Mouse (Mus musculus): Measurements from ENCODE around the gene Atp8a2. TPM values are rescaled to one million over a fixed set of nuclear protein-coding genes. Genes with fewer than 3 reads are reported as not detected.

The Atp8a2 gene
- polyA plus RNA-seq (2012; rRNA removed): 14.6 and 16.1 TPM in 2 replicates

- DNase-seq (ENCODE audit: extremely low spot score in 1 of 2, low spot score in 1 of 2): peak; percentile 28 to 60
Observed at GRCm38 (mm10) chr14:60196884-60197283, at the start of gene Atp8a2. Gene Atp8a2, minus strand, starts transcription at chr14:60197179.

GRCm38 (mm10) chr14:60238551-60238950 lies 41.6 kb upstream of the Atp8a2 start:
- no peak for DNase-seq (ENCODE audit: extremely low spot score in 1 of 2, low spot score in 1 of 2)

GRCm38 (mm10) chr14:60219886-60220285 lies 22.9 kb upstream of the Atp8a2 start:
- peak in 1 of 2 experiments; percentile 13 for DNase-seq (ENCODE audit: extremely low spot score in 1 of 2, low spot score in 1 of 2)

GRCm38 (mm10) chr14:60217616-60218015 lies 20.6 kb upstream of the Atp8a2 start:
- DNase-seq (ENCODE audit: extremely low spot score in 1 of 2, low spot score in 1 of 2): no peak

GRCm38 (mm10) chr14:60216125-60216524 lies 19.1 kb upstream of the Atp8a2 start:
- DNase-seq (ENCODE audit: extremely low spot score in 1 of 2, low spot score in 1 of 2): no peak

GRCm38 (mm10) chr14:60215000-60215399 lies 18.0 kb upstream of the Atp8a2 start:
- no peak for DNase-seq (ENCODE audit: extremely low spot score in 1 of 2, low spot score in 1 of 2)

- DNase-seq (ENCODE audit: extremely low spot score in 1 of 2, low spot score in 1 of 2): peak in 1 of 2 experiments; percentile 11
Observed at GRCm38 (mm10) chr14:60214040-60214439, 17.1 kb upstream of the Atp8a2 start.

GRCm38 (mm10) chr14:60209166-60209565 lies 12.2 kb upstream of the Atp8a2 start:
- DNase-seq (ENCODE audit: extremely low spot score in 1 of 2, low spot score in 1 of 2): no peak

- DNase-seq (ENCODE audit: extremely low spot score in 1 of 2, low spot score in 1 of 2): no peak
Observed at GRCm38 (mm10) chr14:60204993-60205392, 8.0 kb upstream of the Atp8a2 start.

GRCm38 (mm10) chr14:60195999-60196398 lies 980 bp downstream of the Atp8a2 start:
- DNase-seq (ENCODE audit: extremely low spot score in 1 of 2, low spot score in 1 of 2): no peak

GRCm38 (mm10) chr14:60194606-60195005 lies 2.4 kb downstream of the Atp8a2 start:
- no peak for DNase-seq (ENCODE audit: extremely low spot score in 1 of 2, low spot score in 1 of 2)

GRCm38 (mm10) chr14:60189771-60190170 lies 7.2 kb downstream of the Atp8a2 start:
- peak in 1 of 2 experiments; percentile 23 for DNase-seq (ENCODE audit: extremely low spot score in 1 of 2, low spot score in 1 of 2)

GRCm38 (mm10) chr14:60188201-60188825 lies 8.7 kb downstream of the Atp8a2 start:
- peak; percentile 34 to 66 for DNase-seq (ENCODE audit: extremely low spot score in 1 of 2, low spot score in 1 of 2)

- DNase-seq (ENCODE audit: extremely low spot score in 1 of 2, low spot score in 1 of 2): no peak
Observed at GRCm38 (mm10) chr14:60181306-60181705, 15.7 kb downstream of the Atp8a2 start.

GRCm38 (mm10) chr14:60178571-60178955 lies 18.4 kb downstream of the Atp8a2 start:
- DNase-seq (ENCODE audit: extremely low spot score in 1 of 2, low spot score in 1 of 2): no peak

- DNase-seq (ENCODE audit: extremely low spot score in 1 of 2, low spot score in 1 of 2): peak in 1 of 2 experiments; percentile 33
Observed at GRCm38 (mm10) chr14:60177614-60178570, 19.1 kb downstream of the Atp8a2 start.

- DNase-seq (ENCODE audit: extremely low spot score in 1 of 2, low spot score in 1 of 2): peak; percentile 38 to 68
Observed at GRCm38 (mm10) chr14:60176891-60177613, 19.9 kb downstream of the Atp8a2 start.

- DNase-seq (ENCODE audit: extremely low spot score in 1 of 2, low spot score in 1 of 2): no peak
Observed at GRCm38 (mm10) chr14:60176469-60176890, 20.5 kb downstream of the Atp8a2 start.

GRCm38 (mm10) chr14:60172286-60173055 lies 24.5 kb downstream of the Atp8a2 start:
- no peak for DNase-seq (ENCODE audit: extremely low spot score in 1 of 2, low spot score in 1 of 2)
